Mouse (Mus musculus): Measurements from ENCODE around the gene 2010003K11Rik. TPM values are rescaled to one million over a fixed set of nuclear protein-coding genes. Genes with fewer than 3 reads are reported as not detected.

Gene 2010003K11Rik
- total and polyA plus RNA-seq, 3 experiments: not detected

GRCm38 (mm10) chr19:4475224-4475925 lies 23.0 kb downstream of the 2010003K11Rik start:
- peaks cover 8% of the 10 kb centered on the region for H3K27me3 ChIP-seq (replicated peaks)
- no peak overlapping the region for H3K4me2 ChIP-seq (ENCODE audit: insufficient read depth, low read depth, poor library complexity, severe bottlenecking)
- TF ChIP-seq BHLHE40 (IDR thresholded peaks at IDR 0.05; ENCODE audit: low read depth, low read length): no peak
- TF ChIP-seq CHD1 (IDR thresholded peaks at IDR 0.05; ENCODE audit: low read depth, low read length): no peak
- dilution Hi-C loops (cut with MboI; ENCODE audit: extremely low pct_ligation_motif_present, extremely low pct_unique_long_range_greater_than_20kb, low sequenced_read_pairs): no loop called here
- H3K36me3 ChIP-seq (replicated peaks in 1 of 2; ENCODE audit: control insufficient read depth in 1 of 2, insufficient read depth in 1 of 2, low read length in 1 of 2): no peaks in the 10 kb centered on the region
- H3K79me2 ChIP-seq (replicated peaks; ENCODE audit: control insufficient read depth, extremely low read depth, insufficient read depth, poor library complexity, severe bottlenecking): no peaks in the 10 kb centered on the region
- H3K9ac ChIP-seq (ENCODE audit: insufficient read depth, low read depth): no peak overlapping the region
- H3K27ac ChIP-seq (ENCODE audit: insufficient read depth, low read depth): no peak overlapping the region
- H3K9me3 ChIP-seq (replicated peaks; ENCODE audit: low read length): peaks cover 6% of the 10 kb centered on the region
- in situ Hi-C loops (cut with MboI; ENCODE audit: low pct_ligation_motif_present, low pct_unique_long_range_greater_than_20kb, low sequenced_read_pairs): loop anchor here (25.0 kb wide), 2 partner anchors 387 to 512 kb away; partner anchors contain the start of genes Ctsf and Npas4
- no peaks in the 10 kb centered on the region for H3K4me1 ChIP-seq (ENCODE audit: control insufficient read depth in 1 of 2, insufficient read depth in 2 of 2)
- no peak for DNase-seq (ENCODE audit: extremely low read depth)
- H3K4me3 ChIP-seq (replicated peaks in 1 of 3; ENCODE audit: low read depth in 2 of 3, low read length in 2 of 3, poor library complexity in 1 of 3): no peak overlapping the region

GRCm38 (mm10) chr19:4474739-4475138 lies 23.6 kb downstream of the 2010003K11Rik start:
- in situ Hi-C loops (cut with MboI; ENCODE audit: low pct_ligation_motif_present, low pct_unique_long_range_greater_than_20kb, low sequenced_read_pairs) (loop anchor here (25.0 kb wide), 2 partner anchors 388 to 513 kb away; partner anchors contain the start of genes Ctsf and Npas4), dilution Hi-C loops (cut with MboI; ENCODE audit: extremely low pct_ligation_motif_present, extremely low pct_unique_long_range_greater_than_20kb, low sequenced_read_pairs) (no loop called here)

DNA sequence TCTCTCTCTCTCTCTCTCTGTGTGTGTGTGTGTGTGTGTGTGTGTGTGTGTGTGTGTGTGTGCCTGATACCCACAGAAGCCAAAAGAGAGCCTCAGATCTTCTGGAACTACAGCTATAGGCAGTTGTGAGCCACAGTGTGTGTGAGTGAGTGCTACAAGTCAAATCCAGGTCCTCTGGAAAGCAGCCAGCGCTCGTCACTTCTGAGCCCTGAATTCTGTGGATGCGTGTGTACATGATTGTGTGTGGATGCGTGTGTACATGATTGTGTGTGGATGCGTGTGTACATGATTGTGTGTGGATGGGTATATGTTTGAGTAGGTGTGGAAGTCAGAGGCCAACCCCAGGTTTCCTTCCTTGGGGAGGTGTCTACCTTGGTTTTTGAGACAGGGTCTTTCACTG lies 24.8 kb downstream of the 2010003K11Rik start:
- in situ Hi-C loops (cut with MboI; ENCODE audit: low pct_ligation_motif_present, low pct_unique_long_range_greater_than_20kb, low sequenced_read_pairs) (no loop called here), dilution Hi-C loops (cut with MboI; ENCODE audit: extremely low pct_ligation_motif_present, extremely low pct_unique_long_range_greater_than_20kb, low sequenced_read_pairs) (no loop called here)
- H3K9ac ChIP-seq (ENCODE audit: insufficient read depth, low read depth): no peak overlapping the region

More at GRCm38 (mm10) chr19:4474739-4475138, 23.6 kb downstream of the 2010003K11Rik start:
- Histone ChIP-seq H3K36me3 (replicated peaks in 1 of 2; ENCODE audit: control insufficient read depth in 1 of 2, insufficient read depth in 1 of 2, low read length in 1 of 2) (no peaks in the 10 kb centered on the region), H3K27ac (ENCODE audit: insufficient read depth, low read depth) (no peak overlapping the region), H3K4me1 (ENCODE audit: control insufficient read depth in 1 of 2, insufficient read depth in 2 of 2) (no peaks in the 10 kb centered on the region), H3K4me3 (replicated peaks in 1 of 3; ENCODE audit: low read depth in 2 of 3, low read length in 2 of 3, poor library complexity in 1 of 3) (no peak overlapping the region), H3K27me3 (replicated peaks) (peaks cover 6% of the 10 kb centered on the region), H3K79me2 (replicated peaks; ENCODE audit: control insufficient read depth, extremely low read depth, insufficient read depth, poor library complexity, severe bottlenecking) (no peaks in the 10 kb centered on the region), H3K9ac (ENCODE audit: insufficient read depth, low read depth) (no peak overlapping the region), H3K4me2 (ENCODE audit: insufficient read depth, low read depth, poor library complexity, severe bottlenecking) (no peak overlapping the region), H3K9me3 (replicated peaks; ENCODE audit: low read length) (peaks cover 6% of the 10 kb centered on the region)
- TF ChIP-seq USF2 (conservative IDR thresholded peaks at IDR 0.05; ENCODE audit: low read depth, low read length): no peak
- no peak for TF ChIP-seq MXI1 (IDR thresholded peaks at IDR 0.05; ENCODE audit: low read depth, low read length)
- TF ChIP-seq ETS1 (conservative IDR thresholded peaks at IDR 0.05; ENCODE audit: low read depth, low read length): no peak
- no peak for TF ChIP-seq HCFC1 (IDR thresholded peaks at IDR 0.05; ENCODE audit: low read depth, low read length)
- DNase-seq (ENCODE audit: extremely low read depth): no peak

More for the DNA sequence above, 24.8 kb downstream of the 2010003K11Rik start:
- H3K4me1 ChIP-seq (ENCODE audit: control insufficient read depth in 1 of 2, insufficient read depth in 2 of 2): no peaks in the 10 kb centered on the region
- H3K27ac ChIP-seq (ENCODE audit: insufficient read depth, low read depth): no peak overlapping the region
- no peak for DNase-seq (ENCODE audit: extremely low read depth)
- no peak for TF ChIP-seq CHD1 (IDR thresholded peaks at IDR 0.05; ENCODE audit: low read depth, low read length)
- TF ChIP-seq E2F4 (IDR thresholded peaks at IDR 0.05; ENCODE audit: insufficient replicate concordance, low read depth, low read length): no peak
- TF ChIP-seq POLR2A (IDR thresholded peaks at IDR 0.05; ENCODE audit: low read depth, low read length): no peak
- no peak for TF ChIP-seq NELFE (IDR thresholded peaks at IDR 0.05; ENCODE audit: low read depth, low read length)
- TF ChIP-seq MEF2A (IDR thresholded peaks at IDR 0.05; ENCODE audit: borderline replicate concordance, low read depth, low read length): no peak
- no peak for TF ChIP-seq GABPA (IDR thresholded peaks at IDR 0.05; ENCODE audit: insufficient replicate concordance, low read depth, low read length)
- TF ChIP-seq SMC3 (IDR thresholded peaks at IDR 0.05; ENCODE audit: low read depth, low read length): no peak
- TF ChIP-seq POLR2AphosphoS2 (IDR thresholded peaks at IDR 0.05; ENCODE audit: low read depth, low read length): no peak
- TF ChIP-seq TCF12 (IDR thresholded peaks at IDR 0.05; ENCODE audit: low read depth, low read length): no peak
- no peak for TF ChIP-seq ZC3H11A (IDR thresholded peaks at IDR 0.05; ENCODE audit: low read depth, low read length)
- H3K9me3 ChIP-seq (replicated peaks; ENCODE audit: low read length): peaks cover 6% of the 10 kb centered on the region
- H3K27me3 ChIP-seq (replicated peaks): peaks cover 6% of the 10 kb centered on the region
- H3K79me2 ChIP-seq (replicated peaks; ENCODE audit: control insufficient read depth, extremely low read depth, insufficient read depth, poor library complexity, severe bottlenecking): no peaks in the 10 kb centered on the region
- H3K4me3 ChIP-seq (replicated peaks in 1 of 3; ENCODE audit: low read depth in 2 of 3, low read length in 2 of 3, poor library complexity in 1 of 3): no peak overlapping the region
- H3K4me2 ChIP-seq (ENCODE audit: insufficient read depth, low read depth, poor library complexity, severe bottlenecking): no peak overlapping the region
- H3K36me3 ChIP-seq (replicated peaks in 1 of 2; ENCODE audit: control insufficient read depth in 1 of 2, insufficient read depth in 1 of 2, low read length in 1 of 2): no peaks in the 10 kb centered on the region
